Mouse (Mus musculus) stomach, embryonic 14.5 days (tissue): Measurements from ENCODE around the gene Tsacc. TPM values are rescaled to one million over a fixed set of nuclear protein-coding genes. Genes with fewer than 3 reads are reported as not detected.

Experiments used
- ATAC-seq: fragments of 200-750 bp; cut with Nextera tagmentation; 2 replicates; pipeline ENCODE4 v1.8.0; 2017; ENCODE audit warnings: low read depth, moderate TSS enrichment; ENCODE audit not compliant: insufficient number of reproducible peaks, insufficient read depth, low FRiP score
- H3K27ac ChIP-seq: fragments of 300-500 bp; sonication (generic); 2 replicates; pipeline ENCODE4 v1.5.1; 2014; ENCODE audit warnings: mild to moderate bottlenecking, low read length, moderate library complexity, mixed read lengths
- H3K27me3 ChIP-seq: fragments of 300-500 bp; sonication (generic); 2 replicates; pipeline ENCODE4 v1.6.1; 2014; ENCODE audit warnings: low read length, control low read depth, mixed read lengths; ENCODE audit not compliant: control insufficient read depth, insufficient read depth
- H3K36me3 ChIP-seq: fragments of 300-500 bp; sonication (generic); 2 replicates; pipeline ENCODE4 v1.6.1; 2014; ENCODE audit warnings: mild to moderate bottlenecking, control low read depth, low read length, moderate library complexity, mixed read lengths; ENCODE audit not compliant: control insufficient read depth, insufficient read depth
- H3K4me1 ChIP-seq: fragments of 300-500 bp; sonication (generic); 2 replicates; pipeline ENCODE4 v1.6.1; 2014; ENCODE audit warnings: low read length, control low read depth, mixed read lengths; ENCODE audit not compliant: control insufficient read depth, insufficient read depth
- H3K4me2 ChIP-seq: fragments of 300-500 bp; sonication (generic); replicated peaks from 2 replicates; pipeline ENCODE4 v1.6.1; 2014; ENCODE audit warnings: low read depth, low read length, control low read depth
- H3K4me3 ChIP-seq: fragments of 300-500 bp; sonication (generic); 2 replicates; pipeline ENCODE4 v1.5.1; 2014; ENCODE audit warnings: low read depth, low read length, control low read depth
- H3K9ac ChIP-seq: fragments of 300-500 bp; sonication (generic); replicated peaks from 2 replicates; pipeline ENCODE4 v1.6.1; 2014; ENCODE audit warnings: low read depth, mild to moderate bottlenecking, control low read depth, low read length, moderate library complexity, mixed read lengths
- H3K9me3 ChIP-seq: fragments of 300-500 bp; sonication (generic); 2 replicates; pipeline ENCODE4 v1.6.1; 2016; ENCODE audit warnings: low read depth, low read length, control low read depth; ENCODE audit not compliant: control insufficient read depth
- WGBS: fragments of 180-500 bp; shearing (Covaris S2); extraction: QIAGEN DNeasy Blood & Tissue Kit; methylation state at CpG from one replicate; pipeline ENCODE4 v1.1.7; 2014; 5-methylcytosine and 5-hydroxymethylcytosine counted together
- polyA plus RNA-seq: library from polyadenylated mRNA; unstranded; fragments of >200 nt; fragmentation: Nextera tagmentation; extraction: Ambion mirVana; gene quantifications from 2 replicates; pipeline ENCODE4 v1.2.1, GENCODE M21; 2014

Tsacc gene
- 12.9 and 13.8 TPM in 2 replicates for polyA plus RNA-seq

- under 1% methylated on average over 44 of the region's 44 CpGs for WGBS
Measured at GRCm38 (mm10) chr3:88296561-88297318, at the start of gene Tsacc, which contains the start of gene Cct3. Gene Tsacc, minus strand, starts transcription at chr3:88296999. Gene Cct3, plus strand, starts transcription at chr3:88297116.

GRCm38 (mm10) chr3:88339006-88339405 lies 42.2 kb upstream of the Tsacc start:
- 73% methylated on average over 3 of the region's 3 CpGs for WGBS
- no peak overlapping the region for H3K9ac ChIP-seq
- no peak for ATAC-seq
- H3K9me3 ChIP-seq: no peaks in the 10 kb centered on the region
- H3K27ac ChIP-seq: no peak overlapping the region
- no peak overlapping the region for H3K4me3 ChIP-seq
- H3K27me3 ChIP-seq: no peaks in the 10 kb centered on the region
- H3K4me1 ChIP-seq: peaks cover 18% of the 10 kb centered on the region
- H3K36me3 ChIP-seq: peaks cover 22% of the 10 kb centered on the region; the same call in 1 of the 2 replicates
- H3K4me2 ChIP-seq: no peak overlapping the region

More at GRCm38 (mm10) chr3:88296561-88297318, at the start of gene Tsacc, which contains the start of gene Cct3:
- peak within 1 kb of the TSS; percentile 89 for H3K4me3 ChIP-seq
- H3K36me3 ChIP-seq: peaks cover 27% of the 10 kb centered on the region
- H3K9me3 ChIP-seq: no peaks in the 10 kb centered on the region
- H3K4me1 ChIP-seq: peaks cover 7% of the 10 kb centered on the region; the same call in 1 of the 2 replicates
- H3K4me2 ChIP-seq: peak within 1 kb of the TSS; percentile 80
- H3K27me3 ChIP-seq: no peaks in the 10 kb centered on the region
- peak; percentile 98 for ATAC-seq
- H3K9ac ChIP-seq: peak within 1 kb of the TSS; percentile 85
- H3K27ac ChIP-seq: peak within 1 kb of the TSS; percentile 95

GRCm38 (mm10) chr3:88338316-88338715 lies 41.5 kb upstream of the Tsacc start:
- 92% methylated on average over 7 of the region's 7 CpGs for WGBS
- Histone ChIP-seq H3K36me3 (peaks cover 15% of the 10 kb centered on the region; the same call in 1 of the 2 replicates), H3K9me3 (no peaks in the 10 kb centered on the region), H3K27me3 (no peaks in the 10 kb centered on the region), H3K9ac (no peak overlapping the region), H3K4me2 (no peak overlapping the region), H3K27ac (no peak overlapping the region), H3K4me1 (peaks cover 18% of the 10 kb centered on the region), H3K4me3 (no peak overlapping the region)
- ATAC-seq: no peak

GRCm38 (mm10) chr3:88337367-88338020 lies 40.7 kb upstream of the Tsacc start:
- Histone ChIP-seq H3K36me3 (peaks cover 7% of the 10 kb centered on the region; the same call in 1 of the 2 replicates), H3K4me1 (peaks cover 18% of the 10 kb centered on the region), H3K4me2 (peak overlapping the region; percentile 51; the same call in 1 of the 2 replicates), H3K27ac (peak overlapping the region; percentile 27; the same call in 1 of the 2 replicates), H3K9me3 (no peaks in the 10 kb centered on the region), H3K27me3 (no peaks in the 10 kb centered on the region), H3K9ac (no peak overlapping the region), H3K4me3 (peak overlapping the region; percentile 70; the same call in 1 of the 2 replicates)
- no peak for ATAC-seq
- 67% methylated on average over 11 of the region's 11 CpGs for WGBS

- H3K4me1 ChIP-seq: peaks cover 18% of the 10 kb centered on the region
- H3K4me2 ChIP-seq: peak within 1 kb of the TSS; percentile 51
- no peaks in the 10 kb centered on the region for H3K36me3 ChIP-seq
- H3K27ac ChIP-seq: peak within 1 kb of the TSS; percentile 94
- H3K9me3 ChIP-seq: no peaks in the 10 kb centered on the region
- WGBS: 2% methylated on average over 65 of the region's 66 CpGs
- ATAC-seq: peak; percentile 89
- H3K27me3 ChIP-seq: no peaks in the 10 kb centered on the region
- H3K9ac ChIP-seq: peak within 1 kb of the TSS; percentile 80
- H3K4me3 ChIP-seq: peak within 1 kb of the TSS; percentile 70
Measured at GRCm38 (mm10) chr3:88336058-88337013, 39.5 kb upstream of the Tsacc start, which contains the start of the genes Tmem79 and Smg5. Gene Tmem79, minus strand, starts transcription at chr3:88336148. Gene Smg5, plus strand, starts transcription at chr3:88336260.

- Histone ChIP-seq H3K27me3 (no peaks in the 10 kb centered on the region), H3K9ac (peak overlapping the region; percentile 80), H3K27ac (peak overlapping the region; percentile 94), H3K36me3 (no peaks in the 10 kb centered on the region), H3K4me2 (peak overlapping the region; percentile 46), H3K4me1 (peaks cover 18% of the 10 kb centered on the region), H3K4me3 (peak overlapping the region; percentile 70), H3K9me3 (no peaks in the 10 kb centered on the region)
- peak; percentile 11; the same call in 1 of the 2 replicates for ATAC-seq
- WGBS: under 1% methylated on average over 27 of the region's 27 CpGs
Measured at GRCm38 (mm10) chr3:88335436-88336053, 38.7 kb upstream of the Tsacc start.

- no peak for ATAC-seq
- H3K9ac ChIP-seq: peak overlapping the region; percentile 80
- H3K36me3 ChIP-seq: no peaks in the 10 kb centered on the region
- peak overlapping the region; percentile 94; the same call in 1 of the 2 replicates for H3K27ac ChIP-seq
- no peaks in the 10 kb centered on the region for H3K27me3 ChIP-seq
- no peaks in the 10 kb centered on the region for H3K9me3 ChIP-seq
- 33% methylated on average over 3 of the region's 3 CpGs for WGBS
- peak overlapping the region; percentile 70 for H3K4me3 ChIP-seq
- peak overlapping the region; percentile 46 for H3K4me2 ChIP-seq
- peaks cover 18% of the 10 kb centered on the region for H3K4me1 ChIP-seq
Measured at GRCm38 (mm10) chr3:88334902-88335435, 38.2 kb upstream of the Tsacc start.
